In the genomic region with DNA sequence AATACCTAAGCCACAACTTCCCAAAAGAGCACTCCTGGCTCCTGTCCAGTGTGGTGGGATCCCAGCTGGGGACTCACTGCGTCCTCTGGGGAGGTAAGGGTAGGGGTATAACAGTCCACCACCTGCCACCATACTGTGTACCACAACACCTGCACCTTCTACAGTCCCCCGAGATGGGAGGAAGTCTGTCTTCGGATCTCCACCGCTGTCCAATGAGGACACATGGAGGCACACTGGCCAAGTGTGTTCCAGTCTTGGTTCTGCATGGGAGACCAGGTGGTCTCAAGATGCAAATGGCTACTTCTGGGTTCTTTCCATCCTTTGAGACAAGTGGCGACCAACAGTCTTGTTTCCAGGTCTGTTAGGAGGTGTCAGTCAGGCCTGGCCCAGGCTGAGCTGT, we compare ENCODE assay signal across 11 mouse cellular contexts. TPM values are rescaled to one million over a fixed set of nuclear protein-coding genes. Genes with fewer than 3 reads are reported as not detected.
DNase-seq lines count a peak whose midpoint lies in the region; ATAC-seq lines count a peak whose summit lies in the region.
"Had no signal": no experiment of that assay in that cellular context is flagged by ENCODE, and none has a peak within 500 bp of the region (broad histone marks: within the 10 kb centered on the region; RNA-seq: fewer than 3 reads in every experiment).

No protein-coding gene starts in this region.

- H3K36me3 ChIP-seq in heart, embryonic 11.5 days (ENCODE audit: control insufficient read depth, insufficient read depth, low read length), result peaks cover 31% of the 10 kb centered on the region
- peaks cover 23% of the 10 kb centered on the region for H3K36me3 ChIP-seq in midbrain, embryonic 11.5 days (ENCODE audit: control insufficient read depth, insufficient read depth, low read length)
- peaks cover 42% of the 10 kb centered on the region for H3K36me3 ChIP-seq in midbrain, embryonic 14.5 days (ENCODE audit: control insufficient read depth, insufficient read depth, low read length)
- H3K36me3 ChIP-seq in heart, embryonic 15.5 days, result peaks cover 38% of the 10 kb centered on the region; the same call in 1 of the 2 replicates
- H3K36me3 ChIP-seq in midbrain, embryonic 16.5 days (ENCODE audit: control insufficient read depth, insufficient read depth, low read length), result peaks cover 26% of the 10 kb centered on the region

- H3K27ac ChIP-seq in heart, embryonic 11.5 days (ENCODE audit: low read depth, low read length), result peak overlapping the region; percentile 75
- H3K27ac ChIP-seq in midbrain, embryonic 11.5 days (ENCODE audit: low read depth, low read length), result no peak overlapping the region
- no peak overlapping the region for H3K27ac ChIP-seq in midbrain, embryonic 14.5 days (replicated peaks; ENCODE audit: low read depth, low read length)
- peak overlapping the region; percentile 69 for H3K27ac ChIP-seq in heart, embryonic 15.5 days
- no peak overlapping the region for H3K27ac ChIP-seq in midbrain, embryonic 16.5 days (ENCODE audit: low read length)
- H3K27ac ChIP-seq: forebrain, embryonic 15.5 days had no signal

- no peak overlapping the region; the same call in 1 of the 2 replicates for H3K4me2 ChIP-seq in heart, embryonic 11.5 days
- H3K4me2 ChIP-seq in midbrain, embryonic 11.5 days, result no peak overlapping the region; the same call in 1 of the 2 replicates
- H3K4me2 ChIP-seq in midbrain, embryonic 14.5 days (ENCODE audit: low read length), result no peak overlapping the region
- 0 out of 2 replicates have a peak overlapping the region, but pooled peaks have one; percentile 51 for H3K4me2 ChIP-seq in heart, embryonic 15.5 days
- H3K4me2 ChIP-seq in midbrain, embryonic 16.5 days (ENCODE audit: low read length), result no peak overlapping the region
- H3K4me2 ChIP-seq: forebrain, embryonic 15.5 days had no signal

- no peak overlapping the region for H3K4me3 ChIP-seq in heart, embryonic 11.5 days (ENCODE audit: low read depth, low read length)
- no peak overlapping the region for H3K4me3 ChIP-seq in midbrain, embryonic 11.5 days (ENCODE audit: low read depth, low read length)
- no peak overlapping the region for H3K4me3 ChIP-seq in midbrain, embryonic 14.5 days (replicated peaks; ENCODE audit: low read depth, low read length)
- no peak overlapping the region for H3K4me3 ChIP-seq in heart, embryonic 15.5 days
- no peak overlapping the region for H3K4me3 ChIP-seq in midbrain, embryonic 16.5 days (ENCODE audit: low read depth, low read length)
- H3K4me3 ChIP-seq: forebrain, embryonic 15.5 days had no signal

- no peak for DNase-seq in heart, adult 9 months (ENCODE audit: low spot score in 2 of 2)
- DNase-seq in midbrain, embryonic 11.5 days (ENCODE audit: low spot score, missing footprints), result no peak
- no peak for DNase-seq in midbrain, embryonic 14.5 days
- no peak for DNase-seq in adrenal gland, postnatal 14 days
- DNase-seq in adipocyte (ENCODE audit: low spot score), result no peak
- DNase-seq: lung, postnatal 36 days had no signal

- no peaks in the 10 kb centered on the region for H3K27me3 ChIP-seq in heart, embryonic 11.5 days (ENCODE audit: control insufficient read depth, insufficient read depth, low read length)
- H3K27me3 ChIP-seq in midbrain, embryonic 11.5 days (ENCODE audit: control insufficient read depth, insufficient read depth, low read length), result no peaks in the 10 kb centered on the region
- H3K27me3 ChIP-seq in midbrain, embryonic 14.5 days (ENCODE audit: control insufficient read depth, insufficient read depth, low read length), result no peaks in the 10 kb centered on the region
- H3K27me3 ChIP-seq in heart, embryonic 15.5 days, result no peaks in the 10 kb centered on the region
- H3K27me3 ChIP-seq in midbrain, embryonic 16.5 days (ENCODE audit: control insufficient read depth, insufficient read depth, low read depth, low read length), result no peaks in the 10 kb centered on the region
- H3K27me3 ChIP-seq: forebrain, embryonic 15.5 days had no signal

- peaks cover 54% of the 10 kb centered on the region for H3K4me1 ChIP-seq in heart, embryonic 11.5 days (ENCODE audit: control insufficient read depth, insufficient read depth, low read length)
- H3K4me1 ChIP-seq in midbrain, embryonic 11.5 days (ENCODE audit: control insufficient read depth, insufficient read depth, low read length), result peaks cover 14% of the 10 kb centered on the region
- H3K4me1 ChIP-seq in midbrain, embryonic 14.5 days (ENCODE audit: control insufficient read depth, insufficient read depth, low read length), result peaks cover 13% of the 10 kb centered on the region; the same call in 1 of the 2 replicates
- H3K4me1 ChIP-seq in heart, embryonic 15.5 days (replicated peaks), result peaks cover 49% of the 10 kb centered on the region
- peaks cover 10% of the 10 kb centered on the region for H3K4me1 ChIP-seq in midbrain, embryonic 16.5 days (ENCODE audit: control insufficient read depth, insufficient read depth, low read length)

- no peak for ATAC-seq in heart, embryonic 11.5 days (replicated peaks; ENCODE audit: insufficient number of reproducible peaks, low FRiP score, low TSS enrichment)
- ATAC-seq in midbrain, embryonic 11.5 days (ENCODE audit: low FRiP score), result 0 out of 2 replicates have a peak, but pooled peaks have one; percentile 10
- no peak for ATAC-seq in midbrain, embryonic 14.5 days (ENCODE audit: low FRiP score, low TSS enrichment)
- no peak for ATAC-seq in heart, embryonic 15.5 days (replicated peaks; ENCODE audit: insufficient number of reproducible peaks, insufficient read depth, low FRiP score, low read depth)
- ATAC-seq in midbrain, embryonic 16.5 days, result 0 out of 2 replicates have a peak, but pooled peaks have one; percentile 30

- WGBS in heart, embryonic 11.5 days (ENCODE audit: insufficient replicate concordance), result 44% methylated on average over 5 of the region's 5 CpGs
- WGBS in midbrain, embryonic 11.5 days, result 72% methylated on average over 5 of the region's 5 CpGs
- WGBS in midbrain, embryonic 14.5 days, result 65% methylated on average over 5 of the region's 5 CpGs
- 48% methylated on average over 5 of the region's 5 CpGs for WGBS in heart, embryonic 15.5 days
- WGBS in midbrain, embryonic 16.5 days, result 66% methylated on average over 5 of the region's 5 CpGs

- no peak overlapping the region for H3K9ac ChIP-seq in heart, embryonic 11.5 days (ENCODE audit: low read depth, low read length)
- no peak overlapping the region for H3K9ac ChIP-seq in midbrain, embryonic 11.5 days (ENCODE audit: low read length)
- H3K9ac ChIP-seq in midbrain, embryonic 14.5 days (replicated peaks; ENCODE audit: low read length), result no peak overlapping the region
- H3K9ac ChIP-seq in heart, embryonic 15.5 days, result no peak overlapping the region
- no peak overlapping the region for H3K9ac ChIP-seq in midbrain, embryonic 16.5 days (ENCODE audit: low read depth, low read length)
- H3K9ac ChIP-seq: forebrain, embryonic 15.5 days had no signal

- no peaks in the 10 kb centered on the region for H3K9me3 ChIP-seq in heart, embryonic 11.5 days (replicated peaks; ENCODE audit: control insufficient read depth, low read length)
- no peaks in the 10 kb centered on the region for H3K9me3 ChIP-seq in midbrain, embryonic 11.5 days (ENCODE audit: control insufficient read depth, low read length)
- H3K9me3 ChIP-seq in midbrain, embryonic 14.5 days (ENCODE audit: control insufficient read depth, low read length), result no peaks in the 10 kb centered on the region
- H3K9me3 ChIP-seq in heart, embryonic 15.5 days (replicated peaks), result no peaks in the 10 kb centered on the region
- H3K9me3 ChIP-seq in midbrain, embryonic 16.5 days (replicated peaks; ENCODE audit: control insufficient read depth, low read length, poor library complexity, severe bottlenecking), result no peaks in the 10 kb centered on the region
- H3K9me3 ChIP-seq: forebrain, embryonic 15.5 days had no signal

RNA-seq across cellular contexts. Expression of a gene that starts 7.7 kb away (rescaled TPM):
- 25.5 and 25.6 TPM in 2 replicates for polyA plus RNA-seq in heart, embryonic 11.5 days (2014; fragmentation: Nextera tagmentation; extraction: Ambion mirVana)
- polyA plus RNA-seq in midbrain, embryonic 11.5 days (2014; fragmentation: Nextera tagmentation; extraction: Ambion mirVana), result 26.8 and 32.1 TPM in 2 replicates
- polyA plus RNA-seq in midbrain, embryonic 14.5 days (2014; fragmentation: Nextera tagmentation; extraction: Ambion mirVana), result 38.3 and 47.7 TPM in 2 replicates
- 17.6 and 23.5 TPM in 2 replicates for polyA plus RNA-seq in heart, embryonic 15.5 days (2015; fragmentation: Nextera tagmentation; extraction: Ambion mirVana)
- polyA plus RNA-seq in midbrain, embryonic 16.5 days (2015; fragmentation: Nextera tagmentation; extraction: Ambion mirVana), result 32.1 and 36.8 TPM in 2 replicates
- 43.8 and 45.0 TPM in 2 replicates for total RNA-seq in adrenal gland, postnatal 14 days (2021)

RNA-seq across cellular contexts. Expression of a gene that starts 24.4 kb away (rescaled TPM):
- polyA plus RNA-seq in heart, embryonic 11.5 days (2014; fragmentation: Nextera tagmentation; extraction: Ambion mirVana), result 3.5 and 3.6 TPM in 2 replicates
- polyA plus RNA-seq in midbrain, embryonic 11.5 days (2014; fragmentation: Nextera tagmentation; extraction: Ambion mirVana), result 0.78 and 1.4 TPM in 2 replicates
- polyA plus RNA-seq in midbrain, embryonic 14.5 days (2014; fragmentation: Nextera tagmentation; extraction: Ambion mirVana), result 0.67 and 1.1 TPM in 2 replicates
- polyA plus RNA-seq in heart, embryonic 15.5 days (2015; fragmentation: Nextera tagmentation; extraction: Ambion mirVana), result 3.2 and 4.6 TPM in 2 replicates
- 0.21 and 0.78 TPM in 2 replicates for polyA plus RNA-seq in midbrain, embryonic 16.5 days (2015; fragmentation: Nextera tagmentation; extraction: Ambion mirVana)
- total RNA-seq in adrenal gland, postnatal 14 days (2021), result 52.7 and 68.0 TPM in 2 replicates

RNA-seq across cellular contexts. Expression of a gene that starts 30.6 kb away (rescaled TPM):
- 28.0 and 29.5 TPM in 2 replicates for polyA plus RNA-seq in heart, embryonic 11.5 days (2014; fragmentation: Nextera tagmentation; extraction: Ambion mirVana)
- 30.7 and 31.1 TPM in 2 replicates for polyA plus RNA-seq in midbrain, embryonic 11.5 days (2014; fragmentation: Nextera tagmentation; extraction: Ambion mirVana)
- polyA plus RNA-seq in midbrain, embryonic 14.5 days (2014; fragmentation: Nextera tagmentation; extraction: Ambion mirVana), result 44.3 and 47.9 TPM in 2 replicates
- polyA plus RNA-seq in heart, embryonic 15.5 days (2015; fragmentation: Nextera tagmentation; extraction: Ambion mirVana), result 24.5 and 30.9 TPM in 2 replicates
- 40.0 and 49.8 TPM in 2 replicates for polyA plus RNA-seq in midbrain, embryonic 16.5 days (2015; fragmentation: Nextera tagmentation; extraction: Ambion mirVana)
- 17.8 TPM in 2 replicates for total RNA-seq in adrenal gland, postnatal 14 days (2021)

RNA-seq across cellular contexts. Expression of a gene that starts 36.2 kb away (rescaled TPM):
- 1.2 and 2.0 TPM in 2 replicates for polyA plus RNA-seq in heart, embryonic 11.5 days (2014; fragmentation: Nextera tagmentation; extraction: Ambion mirVana)
- polyA plus RNA-seq in midbrain, embryonic 11.5 days (2014; fragmentation: Nextera tagmentation; extraction: Ambion mirVana), result 0.99 and 1.6 TPM in 2 replicates
- polyA plus RNA-seq in midbrain, embryonic 14.5 days (2014; fragmentation: Nextera tagmentation; extraction: Ambion mirVana), result 32.8 and 46.5 TPM in 2 replicates
- 1.8 and 2.2 TPM in 2 replicates for polyA plus RNA-seq in heart, embryonic 15.5 days (2015; fragmentation: Nextera tagmentation; extraction: Ambion mirVana)
- polyA plus RNA-seq in midbrain, embryonic 16.5 days (2015; fragmentation: Nextera tagmentation; extraction: Ambion mirVana), result 61.6 and 90.5 TPM in 2 replicates
- total RNA-seq in adrenal gland, postnatal 14 days (2021), result 0.78 and 0.86 TPM in 2 replicates
- total RNA-seq: hematopoietic stem cell, adult 5-6 weeks had no signal

RNA-seq across cellular contexts. Expression of a gene that starts 43.4 kb away (rescaled TPM):
- polyA plus RNA-seq in heart, embryonic 11.5 days (2014; fragmentation: Nextera tagmentation; extraction: Ambion mirVana), result 47.7 and 53.3 TPM in 2 replicates
- 69.2 and 74.2 TPM in 2 replicates for polyA plus RNA-seq in midbrain, embryonic 11.5 days (2014; fragmentation: Nextera tagmentation; extraction: Ambion mirVana)
- 52.1 and 61.6 TPM in 2 replicates for polyA plus RNA-seq in midbrain, embryonic 14.5 days (2014; fragmentation: Nextera tagmentation; extraction: Ambion mirVana)
- 35.4 and 39.9 TPM in 2 replicates for polyA plus RNA-seq in heart, embryonic 15.5 days (2015; fragmentation: Nextera tagmentation; extraction: Ambion mirVana)
- polyA plus RNA-seq in midbrain, embryonic 16.5 days (2015; fragmentation: Nextera tagmentation; extraction: Ambion mirVana), result 38.3 and 41.1 TPM in 2 replicates
- 119 and 130 TPM in 2 replicates for total RNA-seq in adrenal gland, postnatal 14 days (2021)

Comparison
In these comparisons a context has a peak if more than half of its experiments do, and no peak if none do; other contexts are left out.
1. ATAC-seq: peak in midbrain, embryonic 11.5 days (single experiment) and midbrain, embryonic 16.5 days (single experiment); none in heart, embryonic 11.5 days (single experiment), midbrain, embryonic 14.5 days (single experiment) and heart, embryonic 15.5 days (single experiment).
2. H3K27ac ChIP-seq: peak in heart, embryonic 11.5 days (single experiment) and heart, embryonic 15.5 days (single experiment); none in midbrain, embryonic 11.5 days (single experiment), midbrain, embryonic 14.5 days (single experiment) and midbrain, embryonic 16.5 days (single experiment).